Mouse (Mus musculus) liver, postnatal 0 days (tissue): ENCODE data around the gene Castor2. TPM values are rescaled to one million over a fixed set of nuclear protein-coding genes. Genes with fewer than 3 reads are reported as not detected.

Experiments used
- ATAC-seq: fragments of 200-750 bp; cut with Nextera tagmentation; 2 replicates; pipeline ENCODE4 v1.8.0; 2017; ENCODE audit warnings: mild to moderate bottlenecking, moderate library complexity
- DNase-seq: peaks from one replicate; pipeline ENCODE4 v3.0.0-alpha.2; 2016
- H3K27ac ChIP-seq: fragments of 300-500 bp; sonication (generic); 2 replicates; pipeline ENCODE4 v1.5.1; 2014; ENCODE audit warnings: antibody characterized with exemption, moderate library complexity, mild to moderate bottlenecking, low read depth
- H3K27me3 ChIP-seq: fragments of 300-500 bp; sonication (generic); 2 replicates; pipeline ENCODE4 v1.6.1; 2014; ENCODE audit warnings: low read length, control low read depth, mixed read lengths; ENCODE audit not compliant: insufficient read depth
- H3K36me3 ChIP-seq: fragments of 300-500 bp; sonication (generic); replicated peaks from 2 replicates; pipeline ENCODE4 v1.6.1; 2014; ENCODE audit warnings: mild to moderate bottlenecking, control low read depth, low read length, moderate library complexity, mixed read lengths; ENCODE audit not compliant: insufficient read depth
- H3K4me1 ChIP-seq: fragments of 300-500 bp; sonication (generic); 2 replicates; pipeline ENCODE4 v1.6.1; 2014; ENCODE audit warnings: antibody characterized with exemption, mild to moderate bottlenecking, control low read depth; ENCODE audit not compliant: insufficient read depth
- H3K4me2 ChIP-seq: fragments of 300-500 bp; sonication (generic); 2 replicates; pipeline ENCODE4 v1.6.1; 2014; ENCODE audit warnings: low read depth, mild to moderate bottlenecking, low read length, moderate library complexity, mixed read lengths
- H3K4me3 ChIP-seq: fragments of 300-500 bp; sonication (generic); 2 replicates; pipeline ENCODE4 v1.5.1; 2014; ENCODE audit warnings: low read depth, low read length
- H3K9ac ChIP-seq: fragments of 300-500 bp; sonication (generic); replicated peaks from 2 replicates; pipeline ENCODE4 v1.6.1; 2014; ENCODE audit warnings: mild to moderate bottlenecking, moderate library complexity
- H3K9me3 ChIP-seq: fragments of 300-500 bp; sonication (generic); 2 replicates; pipeline ENCODE4 v1.6.1; 2016; ENCODE audit warnings: mild to moderate bottlenecking, control low read depth, low read length, mixed read lengths
- CTCF ChIP-seq: sonication (generic); IDR thresholded peaks from 2 replicates; pipeline ENCODE4 v1.5.1; 2016; ENCODE audit warnings: antibody characterized with exemption, low read depth
- EP300 ChIP-seq: IDR thresholded peaks from 2 replicates; pipeline ENCODE4 v1.6.1; 2016; ENCODE audit warnings: antibody characterized with exemption, low read depth, mild to moderate bottlenecking
- WGBS: fragments of 180-500 bp; shearing (Covaris S2); extraction: QIAGEN DNeasy Blood & Tissue Kit; methylation state at CpG from one replicate; pipeline ENCODE4 v1.1.7; 2014; ENCODE audit not compliant: insufficient replicate concordance; 5-methylcytosine and 5-hydroxymethylcytosine counted together
- polyA plus RNA-seq: library from polyadenylated mRNA; unstranded; fragments of >200 nt; fragmentation: Nextera tagmentation; extraction: Ambion mirVana; gene quantifications from 2 replicates; pipeline ENCODE4 v1.2.1, GENCODE M21; 2015

The Castor2 gene
- polyA plus RNA-seq, 1 experiment from 2014 or later, result 1.00 TPM

DNA sequence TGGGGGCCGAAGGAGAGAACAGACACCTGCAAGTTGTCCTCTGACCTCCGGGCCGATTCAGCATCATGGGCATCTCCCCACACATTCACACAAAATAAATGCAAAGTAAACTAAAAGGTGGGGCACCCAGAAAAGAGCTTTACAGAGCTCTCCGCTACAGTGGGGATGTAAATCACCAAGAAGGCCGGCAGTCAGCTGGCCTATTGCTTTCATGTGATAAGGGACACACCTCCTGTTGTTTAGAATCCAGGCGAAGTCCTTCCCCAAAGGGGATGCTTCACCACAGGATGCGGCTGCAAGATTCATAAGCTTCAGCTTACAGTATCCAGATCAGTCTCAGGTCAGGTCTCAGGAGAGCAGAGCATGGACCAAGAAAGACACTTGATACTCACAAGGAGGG lies 79.0 kb downstream of the Castor2 start:
- WGBS, result 71% methylated on average over 7 of the region's 7 CpGs
- H3K9ac ChIP-seq, result no peak overlapping the region
- H3K4me3 ChIP-seq, result no peak overlapping the region
- H3K36me3 ChIP-seq, result no peaks in the 10 kb centered on the region
- ATAC-seq, result no peak
- H3K27ac ChIP-seq, result no peak overlapping the region
- TF ChIP-seq EP300 (no peak), CTCF (no peak)
- H3K4me1 ChIP-seq, result peaks cover 29% of the 10 kb centered on the region
- DNase-seq, result no peak
- H3K9me3 ChIP-seq, result no peaks in the 10 kb centered on the region
- no peak overlapping the region for H3K4me2 ChIP-seq
- H3K27me3 ChIP-seq, result no peaks in the 10 kb centered on the region

DNA sequence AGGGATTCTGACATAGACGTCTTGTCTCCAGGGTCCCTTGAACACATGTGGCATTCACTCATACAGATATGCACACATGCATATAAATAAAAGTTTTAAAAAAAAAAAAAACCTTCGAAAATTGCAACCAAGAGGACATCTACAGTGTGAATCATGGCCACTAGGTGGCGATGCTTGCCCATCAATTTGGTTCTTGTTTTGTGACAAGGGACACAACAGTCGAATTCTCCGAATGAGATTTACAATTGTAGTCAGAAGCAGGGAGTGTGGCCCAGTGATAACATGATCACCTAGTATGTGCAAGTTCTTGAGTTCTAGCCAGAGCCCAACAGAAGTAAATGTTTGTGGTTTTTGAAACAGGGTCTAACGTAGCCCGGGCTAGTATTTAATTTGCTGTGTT lies 80.4 kb downstream of the Castor2 start:
- Histone ChIP-seq H3K4me2 (no peak overlapping the region), H3K27ac (no peak overlapping the region), H3K4me3 (no peak overlapping the region), H3K9ac (no peak overlapping the region), H3K4me1 (peaks cover 33% of the 10 kb centered on the region), H3K9me3 (no peaks in the 10 kb centered on the region), H3K27me3 (no peaks in the 10 kb centered on the region), H3K36me3 (no peaks in the 10 kb centered on the region)
- 14% methylated on average over 7 of the region's 7 CpGs for whole genome bisulfite sequencing
- no peak for ATAC-seq
- TF ChIP-seq CTCF (peak; percentile 89), EP300 (no peak)
- DNase-seq, result peak; percentile 85

DNA sequence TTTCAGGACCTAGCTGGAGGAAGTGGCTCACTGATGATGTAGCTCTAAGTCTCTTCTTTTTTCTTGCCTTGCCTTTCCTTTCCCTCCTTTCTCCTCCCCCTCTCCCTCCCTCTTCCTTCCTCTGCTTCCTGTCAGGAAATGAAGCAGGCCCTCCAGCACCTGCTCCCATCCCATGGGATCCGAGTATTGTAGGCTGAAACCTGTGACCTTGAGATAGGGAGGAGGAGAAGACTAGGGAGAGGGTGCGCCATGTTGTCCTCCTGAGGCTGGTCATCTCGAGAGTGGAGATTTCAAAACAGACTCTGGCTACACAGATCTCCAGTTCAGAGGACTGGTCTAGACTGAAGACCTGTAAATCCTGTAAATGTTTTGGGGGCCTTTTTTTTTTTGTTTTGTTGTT lies 82.7 kb downstream of the Castor2 start:
- Histone ChIP-seq H3K27me3 (no peaks in the 10 kb centered on the region), H3K36me3 (no peaks in the 10 kb centered on the region), H3K9me3 (no peaks in the 10 kb centered on the region), H3K4me3 (no peak overlapping the region), H3K9ac (no peak overlapping the region), H3K27ac (peak overlapping the region; percentile 98), H3K4me1 (peaks cover 21% of the 10 kb centered on the region), H3K4me2 (no peak overlapping the region)
- TF ChIP-seq CTCF (no peak), EP300 (no peak)
- 45% methylated on average over 3 of the region's 3 CpGs for WGBS
- DNase-seq (no peak), ATAC-seq (no peak)

DNA sequence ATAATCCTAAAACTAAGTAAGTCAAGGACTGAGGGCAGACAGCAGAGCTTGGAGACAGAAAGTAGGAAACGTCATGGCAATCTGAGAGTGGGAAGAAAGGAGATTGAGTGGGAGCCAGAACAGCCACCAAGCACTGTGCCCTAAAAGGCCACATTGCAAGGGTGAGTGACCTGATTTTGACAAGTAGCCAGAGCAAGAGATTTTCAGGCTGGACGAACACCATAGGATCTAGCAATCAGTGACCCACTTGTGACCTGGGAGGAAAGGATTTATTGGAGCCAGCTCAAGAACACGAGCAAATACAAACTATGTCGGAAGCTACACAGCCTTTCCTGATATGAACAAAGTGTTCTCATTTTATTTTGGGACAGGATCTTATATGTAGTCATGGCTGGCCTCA lies 83.2 kb downstream of the Castor2 start:
- no peaks in the 10 kb centered on the region for H3K9me3 ChIP-seq
- 0 out of 2 replicates have a peak overlapping the region, but pooled peaks have one; percentile 90 for H3K4me2 ChIP-seq
- no peak overlapping the region; the same call in 1 of the 2 replicates for H3K9ac ChIP-seq
- no peaks in the 10 kb centered on the region for H3K27me3 ChIP-seq
- no peak for TF ChIP-seq CTCF
- peak; percentile 16; the same call in 1 of the 2 replicates for TF ChIP-seq EP300
- WGBS, result 42% methylated on average over 4 of the region's 4 CpGs
- H3K4me1 ChIP-seq, result peaks cover 21% of the 10 kb centered on the region
- ATAC-seq, result peak; percentile 46
- DNase-seq, result peak; percentile 48
- H3K4me3 ChIP-seq, result no peak overlapping the region
- H3K36me3 ChIP-seq, result no peaks in the 10 kb centered on the region
- H3K27ac ChIP-seq, result peak overlapping the region; percentile 98

DNA sequence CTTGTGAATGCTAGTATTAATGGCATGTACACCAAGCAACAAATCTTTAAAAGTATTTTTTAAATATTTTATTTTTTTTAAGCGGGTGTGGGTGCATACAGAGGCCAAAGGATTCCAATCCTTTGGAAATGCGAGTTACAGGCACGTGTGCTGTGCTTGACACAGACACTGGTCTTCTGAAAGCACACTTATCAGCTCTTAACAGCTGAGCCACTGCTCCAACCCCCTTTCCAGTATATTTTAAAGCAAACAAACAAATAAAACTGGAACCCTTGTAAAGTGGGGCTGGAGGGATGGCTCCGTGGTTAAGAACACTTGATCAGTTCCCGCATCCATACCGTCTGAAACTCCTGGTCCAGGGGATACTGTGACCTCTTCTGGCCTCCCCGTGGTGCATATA lies 83.7 kb downstream of the Castor2 start:
- DNase-seq, result no peak
- Histone ChIP-seq H3K27me3 (no peaks in the 10 kb centered on the region), H3K9me3 (no peaks in the 10 kb centered on the region), H3K4me3 (peak overlapping the region; percentile 88), H3K9ac (peak overlapping the region; percentile 90), H3K4me1 (peaks cover 21% of the 10 kb centered on the region), H3K27ac (peak overlapping the region; percentile 98), H3K4me2 (peak overlapping the region; percentile 90), H3K36me3 (no peaks in the 10 kb centered on the region)
- ATAC-seq, result no peak
- no peak; the same call in 1 of the 2 replicates for TF ChIP-seq EP300
- TF ChIP-seq CTCF, result no peak
- WGBS, result 25% methylated on average over 7 of the region's 7 CpGs

DNA sequence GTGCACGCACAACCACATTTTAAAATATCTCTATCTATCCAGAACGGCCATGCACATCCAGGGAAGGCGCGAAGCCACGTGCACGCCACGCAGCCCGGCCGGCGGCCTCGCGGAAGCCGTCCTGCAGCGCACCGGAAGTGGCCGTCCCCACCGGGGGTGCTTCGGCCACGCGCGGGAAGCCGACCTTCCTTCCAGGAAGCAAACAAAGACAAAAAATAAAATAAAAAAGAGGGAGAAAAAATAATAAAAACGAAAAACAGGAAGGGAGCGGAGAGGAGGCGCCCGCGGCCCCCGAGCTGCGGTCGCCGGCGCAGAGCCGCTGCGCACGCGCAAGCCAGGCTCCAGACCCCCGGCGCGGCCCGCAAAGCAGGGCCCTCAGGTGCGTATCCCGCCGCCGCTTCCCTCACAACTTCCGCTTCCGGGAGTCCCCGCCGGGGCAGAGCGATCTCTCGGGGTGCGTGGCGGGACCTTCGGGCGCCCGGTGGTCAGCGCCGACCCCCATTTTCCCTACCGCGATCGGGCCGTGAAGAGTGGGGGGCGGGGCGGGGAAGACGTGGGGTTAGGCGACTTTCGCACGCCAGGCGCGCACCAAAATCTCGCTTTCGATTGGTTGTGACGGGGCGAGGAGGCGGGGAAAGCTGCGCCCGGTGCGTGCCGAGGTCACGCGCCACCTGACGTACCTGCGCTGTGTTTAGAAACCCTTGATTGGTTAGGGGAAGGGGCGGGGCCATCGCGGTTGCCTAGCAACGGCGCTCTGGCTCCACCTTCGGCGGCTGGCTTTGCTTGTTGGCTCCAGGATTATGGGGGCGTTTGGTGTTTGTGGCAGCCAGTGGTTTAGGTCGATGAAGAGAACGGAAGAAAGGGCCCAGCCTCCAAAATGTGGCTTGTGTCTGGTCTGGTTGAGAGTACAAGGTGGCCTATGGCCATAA lies 84.6 kb downstream of the Castor2 start, which contains the start of gene Gtf2ird2:
TSS of gene Gtf2ird2 (plus strand) at position 140 of the 929 bp plus-strand sequence.
- no peaks in the 10 kb centered on the region for H3K36me3 ChIP-seq
- peak within 1 kb of the TSS; percentile 90 for H3K4me2 ChIP-seq
- H3K27me3 ChIP-seq, result no peaks in the 10 kb centered on the region
- WGBS, result under 1% methylated on average over 69 of the region's 92 CpGs
- H3K4me1 ChIP-seq, result peaks cover 21% of the 10 kb centered on the region
- H3K27ac ChIP-seq, result peak within 1 kb of the TSS; percentile 98
- ATAC-seq (peak; percentile 92), DNase-seq (peak; percentile 99)
- peak within 1 kb of the TSS; percentile 88 for H3K4me3 ChIP-seq
- H3K9ac ChIP-seq, result peak within 1 kb of the TSS; percentile 90
- TF ChIP-seq CTCF (no peak; the same call in 1 of the 2 replicates), EP300 (0 out of 2 replicates have a peak, but pooled peaks have one; percentile 57)
- no peaks in the 10 kb centered on the region for H3K9me3 ChIP-seq
